Mouse (Mus musculus) E14TG2a.4 (cell line): Measurements from ENCODE around the gene AC161166.1.

Experiments used
- CTCF ChIP-seq: conservative IDR thresholded peaks from 2 replicates; pipeline ENCODE4 v1.5.1; 2014; ENCODE audit warnings: low read length
- NANOG ChIP-seq: IDR thresholded peaks from 2 replicates; pipeline ENCODE4 v1.6.1; 2014; ENCODE audit warnings: borderline replicate concordance, low read length, mixed read lengths

- TF ChIP-seq CTCF (no peak), NANOG (no peak)
Measured at GRCm38 (mm10) chr7:24466835-24467234, 45.4 kb downstream of the AC161166.1 start.
